Mouse (Mus musculus): Measurements from ENCODE around the gene 1110008L16Rik.
"Not testable (repeated sequence)": the region's sequence is repeated elsewhere in the genome, so short reads cannot be mapped to it uniquely, and the experiment has no call there.

Gene 1110008L16Rik

GRCm38 (mm10) chr12:55299336-55299735 lies at the start of gene 1110008L16Rik:
Gene 1110008L16Rik (plus strand): TSS chr12:55299577.
- no peak for DNase-seq (ENCODE audit: low spot score)

DNA sequence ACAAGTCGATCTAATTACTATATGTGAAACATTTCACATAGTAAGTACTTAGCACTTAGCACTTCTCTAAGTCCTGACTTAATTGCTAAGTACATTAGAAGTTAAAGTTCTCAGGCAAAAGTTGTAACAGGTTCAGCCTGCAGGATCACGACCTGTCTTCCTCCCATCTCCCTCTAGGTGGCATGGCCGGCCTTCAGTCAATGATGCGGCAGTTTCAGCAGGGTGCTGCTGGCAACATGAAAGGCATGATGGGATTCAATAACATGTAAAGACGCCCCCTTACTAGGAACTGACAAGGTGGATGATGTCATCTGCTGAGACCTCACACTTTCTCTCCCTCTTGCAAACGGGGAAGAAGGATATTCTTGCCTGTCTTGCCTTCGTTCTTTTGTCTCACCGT lies 37.4 kb upstream of the 1110008L16Rik start:
- DNase-seq (ENCODE audit: low spot score) = not testable (repeated sequence)

DNA sequence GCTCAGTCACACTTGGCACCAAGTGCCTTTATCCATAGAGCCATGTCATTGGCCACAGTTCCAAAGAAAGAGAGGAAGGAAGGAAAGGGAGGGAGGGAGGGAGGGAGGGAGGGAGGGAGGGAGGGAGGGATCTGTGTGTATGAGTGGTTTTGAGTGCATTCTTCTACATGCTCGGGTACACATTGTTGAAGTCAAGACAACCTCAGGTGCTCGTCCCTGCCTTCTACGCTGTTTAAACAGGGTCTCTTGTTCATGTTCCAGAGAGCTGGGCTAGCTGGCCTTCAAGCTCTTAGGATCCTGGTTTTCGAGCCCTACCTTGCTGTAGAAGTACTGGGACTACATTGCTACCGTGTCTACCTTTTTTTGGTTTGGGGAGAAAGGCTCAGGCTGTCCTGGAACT lies 36.0 kb upstream of the 1110008L16Rik start:
- DNase-seq (ENCODE audit: low spot score) = not testable (repeated sequence)

DNA sequence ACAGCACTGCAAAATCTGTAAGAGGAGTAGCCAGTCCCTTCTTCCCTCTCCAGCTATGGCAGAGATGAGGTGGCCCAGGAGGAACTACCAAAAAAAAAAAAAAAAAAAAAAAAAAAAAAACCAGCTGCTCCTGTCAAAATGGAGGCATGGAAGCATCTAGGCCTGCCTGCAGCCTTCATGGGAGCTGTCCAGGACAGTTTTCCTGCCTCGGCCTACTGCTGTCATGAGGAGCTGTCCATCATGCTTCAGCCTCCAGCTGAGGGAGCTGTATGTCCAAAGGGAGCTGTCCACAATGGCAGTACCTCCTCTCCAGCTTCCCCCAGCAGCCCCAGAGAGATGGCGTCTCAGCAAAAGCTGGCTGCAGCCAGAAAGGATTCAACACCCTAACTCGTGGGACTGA lies 27.1 kb upstream of the 1110008L16Rik start:
- DNase-seq (ENCODE audit: low spot score) = no peak

- DNase-seq (ENCODE audit: low spot score) = not testable (repeated sequence)
Observed at GRCm38 (mm10) chr12:55277583-55277982, 21.8 kb upstream of the 1110008L16Rik start.

DNA sequence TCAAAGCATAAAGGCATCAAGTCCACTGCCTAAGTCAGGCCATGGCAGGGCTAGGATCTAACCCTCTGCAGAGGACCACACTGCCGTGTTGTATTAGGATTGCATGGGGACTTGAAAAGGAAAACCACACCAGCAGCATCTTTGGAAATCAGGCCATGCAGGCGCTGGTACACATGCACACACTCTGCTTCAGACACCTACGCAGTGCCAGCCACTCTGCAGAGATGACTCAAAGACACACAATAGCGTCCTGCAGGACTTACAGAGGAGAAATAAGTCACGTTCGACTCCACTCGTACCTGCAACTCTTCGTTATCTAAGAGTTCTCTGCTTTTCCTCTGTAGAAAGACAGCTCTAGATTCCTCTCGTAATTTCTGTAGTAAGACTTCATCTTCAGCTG lies 1.3 kb upstream of the 1110008L16Rik start:
- DNase-seq (ENCODE audit: low spot score) = no peak

DNA sequence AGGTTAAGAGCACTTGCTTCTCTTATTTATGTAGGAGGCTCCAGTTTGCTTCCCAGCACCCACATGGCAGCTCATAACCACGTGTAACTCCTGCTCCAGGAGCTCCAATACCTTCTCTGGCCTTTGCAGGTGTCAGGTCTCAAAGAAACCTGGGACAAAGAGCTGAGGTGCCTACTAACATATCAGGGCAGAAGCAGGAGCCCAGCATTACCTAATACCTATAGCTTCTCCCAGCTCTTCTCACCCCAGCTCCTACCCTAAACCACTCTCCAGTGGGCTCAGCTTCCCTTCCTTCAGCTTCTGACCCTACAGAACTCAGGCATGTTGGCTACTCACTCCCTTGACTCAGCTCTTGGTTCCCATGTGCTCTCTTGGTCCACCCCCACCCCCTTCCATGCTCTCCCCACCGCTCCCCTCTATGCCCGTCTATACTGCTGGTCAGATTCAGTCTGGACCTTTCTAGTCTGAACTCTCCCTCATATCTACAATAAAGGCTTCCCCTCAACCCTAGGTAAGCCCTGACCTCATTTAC lies 1.5 kb downstream of the 1110008L16Rik start:
- no peak for DNase-seq (ENCODE audit: low spot score)

GRCm38 (mm10) chr12:55301472-55302300 lies 2.3 kb downstream of the 1110008L16Rik start:
- DNase-seq (ENCODE audit: low spot score) = no peak

DNA sequence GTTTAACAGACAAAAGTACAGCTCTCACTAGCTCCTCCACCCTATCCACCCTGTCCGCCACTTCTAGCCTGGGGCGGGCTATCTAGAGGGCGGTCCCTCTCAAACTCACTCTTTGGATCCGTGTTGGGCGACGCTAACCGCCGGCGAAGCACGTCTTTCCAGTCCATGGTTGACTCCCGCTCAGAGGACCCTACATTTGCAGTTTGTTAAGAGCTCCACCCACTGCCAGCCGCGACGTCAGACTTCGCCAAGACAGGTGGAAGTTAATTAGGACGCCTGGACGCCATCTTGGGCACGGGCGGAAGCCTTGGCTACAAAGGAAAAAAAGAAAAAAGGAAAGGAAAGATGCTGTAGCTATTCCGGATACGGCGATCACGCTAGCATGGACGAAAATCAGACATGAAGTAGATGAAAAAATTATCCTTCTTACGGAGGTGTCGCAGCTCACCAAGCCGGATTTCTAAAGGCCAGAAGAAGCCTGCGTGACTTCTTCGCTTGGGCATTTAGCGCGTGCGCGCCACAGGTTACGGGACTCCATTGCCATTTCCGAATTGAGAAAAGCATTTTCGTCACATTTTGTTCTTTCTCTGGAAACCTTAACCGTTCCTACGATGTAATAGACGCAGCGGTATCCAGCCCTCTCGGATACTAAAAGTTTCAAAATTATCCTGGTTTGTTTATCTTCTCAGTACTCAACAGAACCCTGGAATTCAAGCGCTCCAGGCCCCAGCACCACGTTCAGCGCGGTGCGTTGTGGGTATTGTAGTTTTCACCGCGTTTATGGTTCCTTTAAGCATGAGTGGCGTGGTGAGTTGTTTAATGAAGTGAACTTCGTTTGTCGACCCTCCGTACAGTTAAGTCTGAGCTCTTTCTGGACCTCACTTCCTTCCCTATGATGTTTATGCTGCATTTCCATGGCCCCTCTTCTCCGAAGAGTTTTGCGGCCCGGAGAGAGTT lies 3.4 kb downstream of the 1110008L16Rik start, which contains the start of gene Ppp2r3c:
TSS of gene Ppp2r3c (minus strand) at position 514 of the 957 bp plus-strand sequence.
- peak; percentile 88 for DNase-seq (ENCODE audit: low spot score)

- no peak for DNase-seq (ENCODE audit: low spot score)
Observed at GRCm38 (mm10) chr12:55306371-55306770, 7.0 kb downstream of the 1110008L16Rik start.

- no peak for DNase-seq (ENCODE audit: low spot score)
Observed at GRCm38 (mm10) chr12:55307566-55307965, 8.2 kb downstream of the 1110008L16Rik start.

DNA sequence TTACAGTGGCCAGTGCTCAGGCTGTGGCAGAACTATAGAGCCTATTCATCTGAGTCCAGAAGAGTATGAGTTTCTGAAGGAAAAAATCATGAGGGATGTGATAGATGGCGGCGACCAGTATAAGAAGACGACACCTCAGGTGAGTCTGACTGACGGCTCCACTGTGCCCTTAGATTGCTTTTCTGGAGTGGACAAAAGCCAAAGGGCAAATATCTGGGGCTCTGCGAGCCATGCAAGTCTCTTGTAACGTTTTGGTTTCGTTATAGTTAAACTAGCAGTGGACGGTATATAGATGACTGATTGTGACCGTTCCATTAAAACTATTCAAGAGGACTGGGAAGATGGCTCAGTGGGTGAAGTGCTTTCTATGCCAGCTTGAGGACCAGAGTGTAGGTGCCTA lies 9.4 kb downstream of the 1110008L16Rik start:
- no peak for DNase-seq (ENCODE audit: low spot score)

GRCm38 (mm10) chr12:55309501-55309900 lies 10.1 kb downstream of the 1110008L16Rik start:
- DNase-seq (ENCODE audit: low spot score) = no peak

- no peak for DNase-seq (ENCODE audit: low spot score)
Observed at GRCm38 (mm10) chr12:55311841-55312240, 12.5 kb downstream of the 1110008L16Rik start.

DNA sequence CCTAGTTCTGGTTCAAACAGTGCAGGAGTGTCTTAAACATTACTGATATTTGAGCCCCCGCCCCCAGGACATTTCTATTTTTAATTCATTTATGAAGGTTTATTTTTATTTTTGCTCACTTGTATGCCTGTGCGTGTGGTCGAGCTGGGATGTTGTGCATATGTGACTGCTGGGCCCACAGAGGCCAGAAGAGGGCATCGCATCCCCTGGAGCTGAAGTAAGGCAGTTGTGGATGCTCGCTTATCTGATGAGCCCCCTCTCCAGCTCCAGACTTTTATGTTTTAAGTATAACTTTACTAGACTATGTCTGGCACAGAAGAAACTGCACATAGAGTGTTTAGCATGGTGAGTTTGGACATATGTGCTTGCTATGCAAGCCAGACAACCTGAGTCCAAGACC lies 14.5 kb downstream of the 1110008L16Rik start:
- no peak for DNase-seq (ENCODE audit: low spot score)

GRCm38 (mm10) chr12:55315192-55315591 lies 15.8 kb downstream of the 1110008L16Rik start:
- DNase-seq (ENCODE audit: low spot score) = peak; percentile 20

GRCm38 (mm10) chr12:55321642-55322291 lies 22.4 kb downstream of the 1110008L16Rik start:
- no peak for DNase-seq (ENCODE audit: low spot score)

GRCm38 (mm10) chr12:55325702-55326101 lies 26.3 kb downstream of the 1110008L16Rik start:
- no peak for DNase-seq (ENCODE audit: low spot score)

- DNase-seq (ENCODE audit: low spot score) = no peak
Observed at GRCm38 (mm10) chr12:55328784-55329183, 29.4 kb downstream of the 1110008L16Rik start.

DNA sequence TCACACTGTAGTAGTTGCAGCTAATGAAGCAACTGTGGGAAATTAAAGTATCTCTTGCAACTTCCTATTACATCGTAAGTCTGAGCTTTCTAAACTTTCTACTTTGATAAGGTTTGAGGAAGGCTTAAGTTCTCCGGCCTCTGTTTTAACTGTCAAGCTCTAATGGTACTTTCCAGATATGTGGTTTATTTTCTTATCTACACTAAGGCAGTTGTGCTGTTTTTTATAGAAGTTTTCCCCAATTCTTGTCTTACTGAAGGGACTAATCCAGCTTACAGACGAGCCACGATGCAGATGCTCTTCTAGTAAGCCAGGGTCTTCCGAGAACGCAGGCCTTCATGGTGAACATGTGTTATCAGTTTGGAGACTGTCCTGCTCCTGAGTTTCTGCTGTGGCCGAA lies 30.0 kb downstream of the 1110008L16Rik start:
- no peak for DNase-seq (ENCODE audit: low spot score)

- no peak for DNase-seq (ENCODE audit: low spot score)
Observed at GRCm38 (mm10) chr12:55333662-55334061, 34.3 kb downstream of the 1110008L16Rik start.

GRCm38 (mm10) chr12:55338490-55338889 lies 39.1 kb downstream of the 1110008L16Rik start:
- not testable (repeated sequence) for DNase-seq (ENCODE audit: low spot score)
